Mouse (Mus musculus): ENCODE measurements at regions not wholly inside any gene's neighbourhood (a gene's known extent, or its start where the extent isn't known, plus 50 kb on each side); places are given as distances from the start of the nearest gene placed in this dataset.

DNA sequence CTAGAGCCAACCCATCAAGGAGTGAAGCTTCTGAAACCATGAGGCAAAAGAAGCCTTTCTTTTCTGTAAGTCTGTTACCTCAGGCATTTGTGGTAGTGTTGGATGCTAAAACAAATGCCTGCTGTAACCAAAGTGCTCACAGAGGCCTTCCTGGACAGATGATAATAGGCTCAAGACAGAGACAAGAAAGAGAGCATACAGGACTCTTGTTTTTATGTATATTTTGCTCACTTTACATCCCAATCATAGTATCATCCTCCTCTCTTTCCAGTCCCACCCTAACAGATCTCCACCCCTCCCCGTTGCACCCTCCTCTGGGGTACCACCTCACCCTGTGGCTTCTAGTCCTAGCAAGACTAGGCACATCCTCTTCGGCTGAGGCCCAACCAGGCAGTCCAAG is 262.7 kb downstream of the Lurap1l start:
- Histone ChIP-seq H3K9me3 (ENCODE audit: control insufficient read depth, low read length) (no peaks in the 10 kb centered on the region), H3K27me3 (ENCODE audit: control insufficient read depth, insufficient read depth, low read length) (no peaks in the 10 kb centered on the region), H3K27ac (no peak overlapping the region), H3K36me3 (replicated peaks; ENCODE audit: control insufficient read depth, insufficient read depth) (no peaks in the 10 kb centered on the region), H3K4me2 (replicated peaks) (no peak overlapping the region), H3K4me3 (replicated peaks; ENCODE audit: low read length) (no peak overlapping the region), H3K9ac (no peak overlapping the region), H3K4me1 (replicated peaks; ENCODE audit: control insufficient read depth, insufficient read depth, low read length) (no peaks in the 10 kb centered on the region)
- ATAC-seq (ENCODE audit: low FRiP score) (no peak), DNase-seq (ENCODE audit: low spot score) (no peak)
- WGBS: 87% methylated on average over 2 of the region's 2 CpGs

- no peaks in the 10 kb centered on the region for H3K9me3 ChIP-seq (ENCODE audit: control insufficient read depth, low read length)
- no peak overlapping the region for H3K9ac ChIP-seq
- no peak for ATAC-seq (ENCODE audit: low FRiP score)
- H3K4me3 ChIP-seq (replicated peaks; ENCODE audit: low read length): no peak overlapping the region
- no peak overlapping the region for H3K27ac ChIP-seq
- H3K4me2 ChIP-seq (replicated peaks): no peak overlapping the region
- WGBS: 63% methylated on average over 11 of the region's 11 CpGs
- no peaks in the 10 kb centered on the region for H3K36me3 ChIP-seq (replicated peaks; ENCODE audit: control insufficient read depth, insufficient read depth)
- H3K4me1 ChIP-seq (replicated peaks; ENCODE audit: control insufficient read depth, insufficient read depth, low read length): no peaks in the 10 kb centered on the region
- DNase-seq (ENCODE audit: low spot score): peak; percentile 18
- H3K27me3 ChIP-seq (ENCODE audit: control insufficient read depth, insufficient read depth, low read length): no peaks in the 10 kb centered on the region
Measured at GRCm38 (mm10) chr4:81177443-81178041, 265.1 kb downstream of the Mpdz start.

DNA sequence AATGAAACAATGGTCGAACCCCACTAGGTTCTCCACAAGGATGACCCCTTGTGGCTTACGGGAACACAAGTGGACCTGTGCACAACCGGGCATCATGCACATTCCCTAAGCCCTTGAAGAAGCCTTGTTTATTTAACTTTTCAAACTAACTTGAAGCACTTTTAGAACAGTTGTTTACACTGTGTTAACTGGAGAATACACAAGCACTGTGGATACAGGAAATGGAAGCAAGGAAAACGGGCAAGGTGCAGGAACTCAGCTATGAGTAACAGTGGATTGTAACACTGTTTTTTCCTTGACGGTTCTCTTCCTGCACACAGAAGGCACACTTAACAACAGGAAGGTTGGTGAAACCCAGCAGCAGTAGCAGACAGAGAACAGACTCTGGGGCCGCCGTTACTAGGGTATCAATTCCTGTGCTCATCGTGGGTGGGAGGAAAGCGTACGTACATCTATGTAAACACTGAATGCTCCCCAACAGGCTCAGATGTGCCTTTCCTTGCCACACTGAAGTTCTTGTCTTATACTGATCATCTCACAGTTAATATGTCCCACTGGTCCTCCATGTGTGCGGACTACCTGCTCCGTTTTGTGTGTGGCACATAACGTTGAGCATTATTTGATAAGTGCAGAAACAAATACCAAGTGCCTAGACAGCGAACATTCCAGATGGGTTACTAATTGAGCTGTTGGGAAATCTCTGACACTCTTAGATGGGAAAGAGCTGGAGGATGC is 264.4 kb downstream of the Mpdz start:
- H3K4me1 ChIP-seq (replicated peaks; ENCODE audit: control insufficient read depth, insufficient read depth, low read length): no peaks in the 10 kb centered on the region
- H3K9me3 ChIP-seq (ENCODE audit: control insufficient read depth, low read length): no peaks in the 10 kb centered on the region
- no peak for ATAC-seq (ENCODE audit: low FRiP score)
- WGBS: 78% methylated on average over 14 of the region's 14 CpGs
- DNase-seq (ENCODE audit: low spot score): no peak
- H3K4me2 ChIP-seq (replicated peaks): no peak overlapping the region
- H3K4me3 ChIP-seq (replicated peaks; ENCODE audit: low read length): no peak overlapping the region
- H3K36me3 ChIP-seq (replicated peaks; ENCODE audit: control insufficient read depth, insufficient read depth): no peaks in the 10 kb centered on the region
- H3K9ac ChIP-seq: no peak overlapping the region
- H3K27me3 ChIP-seq (ENCODE audit: control insufficient read depth, insufficient read depth, low read length): no peaks in the 10 kb centered on the region
- no peak overlapping the region for H3K27ac ChIP-seq

- WGBS: under 1% methylated on average over 12 of the region's 12 CpGs
- 0 out of 2 replicates have a peak overlapping the region, but pooled peaks have one; percentile 1 for H3K4me2 ChIP-seq (replicated peaks)
- no peak overlapping the region for H3K4me3 ChIP-seq (replicated peaks; ENCODE audit: low read length)
- no peaks in the 10 kb centered on the region for H3K4me1 ChIP-seq (replicated peaks; ENCODE audit: control insufficient read depth, insufficient read depth, low read length)
- DNase-seq (ENCODE audit: low spot score) (peak; percentile 97), ATAC-seq (ENCODE audit: low FRiP score) (peak; percentile 95)
- H3K36me3 ChIP-seq (replicated peaks; ENCODE audit: control insufficient read depth, insufficient read depth): no peaks in the 10 kb centered on the region
- no peaks in the 10 kb centered on the region for H3K27me3 ChIP-seq (ENCODE audit: control insufficient read depth, insufficient read depth, low read length)
- H3K27ac ChIP-seq: no peak overlapping the region
- H3K9me3 ChIP-seq (ENCODE audit: control insufficient read depth, low read length): no peaks in the 10 kb centered on the region
- no peak overlapping the region for H3K9ac ChIP-seq
Measured at GRCm38 (mm10) chr4:81178782-81179135, 263.9 kb downstream of the Mpdz start.

DNA sequence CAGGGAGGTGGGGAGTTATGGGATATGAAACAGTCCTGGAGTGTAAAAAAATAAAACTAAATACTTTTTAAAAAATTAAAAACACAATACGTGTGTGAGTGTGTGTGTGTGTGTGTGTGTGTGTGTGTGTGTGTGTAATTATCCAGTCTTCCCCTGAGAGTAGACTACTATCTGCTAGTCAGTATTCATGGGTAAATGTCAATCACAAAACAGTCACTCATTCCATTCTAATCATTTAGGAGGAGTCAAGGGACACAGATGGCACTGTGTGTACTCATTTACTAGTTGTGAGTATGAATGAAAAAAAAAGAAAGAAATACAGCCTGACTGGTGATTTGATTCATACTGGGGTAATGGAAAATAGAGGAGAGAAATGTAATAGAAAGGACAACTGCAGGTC is 226.5 kb downstream of the Mpdz start:
- WGBS: 63% methylated on average over 1 of the region's 1 CpGs
- Histone ChIP-seq H3K4me3 (replicated peaks; ENCODE audit: low read length) (no peak overlapping the region), H3K9ac (no peak overlapping the region), H3K36me3 (replicated peaks; ENCODE audit: control insufficient read depth, insufficient read depth) (no peaks in the 10 kb centered on the region), H3K9me3 (ENCODE audit: control insufficient read depth, low read length) (no peaks in the 10 kb centered on the region), H3K4me1 (replicated peaks; ENCODE audit: control insufficient read depth, insufficient read depth, low read length) (0 out of 2 replicates have a peak, but pooled peaks cover 6% of the 10 kb centered on the region), H3K4me2 (replicated peaks) (no peak overlapping the region), H3K27ac (no peak overlapping the region), H3K27me3 (ENCODE audit: control insufficient read depth, insufficient read depth, low read length) (no peaks in the 10 kb centered on the region)
- DNase-seq (ENCODE audit: low spot score): no peak
- ATAC-seq (ENCODE audit: low FRiP score): peak; percentile 59; the same call in 1 of the 2 replicates

DNA sequence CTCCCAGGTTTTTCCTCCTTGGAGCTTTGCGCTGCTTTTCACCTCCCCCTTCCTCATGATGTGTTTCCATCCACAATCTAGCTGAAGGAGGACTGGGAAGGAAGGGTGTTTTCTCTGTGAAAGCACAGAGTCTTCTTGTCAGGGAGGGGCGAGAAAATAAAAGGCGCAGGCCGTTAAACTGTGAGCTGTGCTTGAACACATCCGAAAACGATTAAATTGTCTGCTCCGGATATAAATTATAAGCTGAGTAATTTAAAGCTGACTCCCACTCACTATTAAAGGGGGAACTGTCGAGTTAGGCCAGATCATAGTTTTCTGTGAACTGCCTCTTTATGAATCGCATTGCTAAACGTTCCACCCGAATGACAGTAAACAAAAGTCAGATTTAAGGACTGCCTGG is 224.6 kb downstream of the Mpdz start:
- H3K27me3 ChIP-seq (ENCODE audit: control insufficient read depth, insufficient read depth, low read length): no peaks in the 10 kb centered on the region
- WGBS: 31% methylated on average over 11 of the region's 11 CpGs
- no peak overlapping the region for H3K27ac ChIP-seq
- H3K9ac ChIP-seq: no peak overlapping the region
- no peaks in the 10 kb centered on the region for H3K9me3 ChIP-seq (ENCODE audit: control insufficient read depth, low read length)
- DNase-seq (ENCODE audit: low spot score) (no peak), ATAC-seq (ENCODE audit: low FRiP score) (peak; percentile 46; the same call in 1 of the 2 replicates)
- 0 out of 2 replicates have a peak, but pooled peaks cover 6% of the 10 kb centered on the region for H3K4me1 ChIP-seq (replicated peaks; ENCODE audit: control insufficient read depth, insufficient read depth, low read length)
- no peak overlapping the region for H3K4me3 ChIP-seq (replicated peaks; ENCODE audit: low read length)
- H3K36me3 ChIP-seq (replicated peaks; ENCODE audit: control insufficient read depth, insufficient read depth): no peaks in the 10 kb centered on the region
- peak overlapping the region; percentile 11 for H3K4me2 ChIP-seq (replicated peaks)

GRCm38 (mm10) chr4:81222034-81222433 is 220.6 kb downstream of the Mpdz start:
- H3K9me3 ChIP-seq (ENCODE audit: control insufficient read depth, low read length): no peaks in the 10 kb centered on the region
- H3K36me3 ChIP-seq (replicated peaks; ENCODE audit: control insufficient read depth, insufficient read depth): no peaks in the 10 kb centered on the region
- no peak overlapping the region for H3K27ac ChIP-seq
- DNase-seq (ENCODE audit: low spot score): no peak
- no peak for ATAC-seq (ENCODE audit: low FRiP score)
- H3K27me3 ChIP-seq (ENCODE audit: control insufficient read depth, insufficient read depth, low read length): no peaks in the 10 kb centered on the region
- H3K9ac ChIP-seq: no peak overlapping the region
- H3K4me1 ChIP-seq (replicated peaks; ENCODE audit: control insufficient read depth, insufficient read depth, low read length): 0 out of 2 replicates have a peak, but pooled peaks cover 6% of the 10 kb centered on the region
- H3K4me3 ChIP-seq (replicated peaks; ENCODE audit: low read length): no peak overlapping the region
- 64% methylated on average over 6 of the region's 6 CpGs for WGBS
- H3K4me2 ChIP-seq (replicated peaks): no peak overlapping the region

- Histone ChIP-seq H3K4me1 (replicated peaks; ENCODE audit: control insufficient read depth, insufficient read depth, low read length) (0 out of 2 replicates have a peak, but pooled peaks cover 6% of the 10 kb centered on the region), H3K27ac (no peak overlapping the region), H3K36me3 (replicated peaks; ENCODE audit: control insufficient read depth, insufficient read depth) (no peaks in the 10 kb centered on the region), H3K4me3 (replicated peaks; ENCODE audit: low read length) (no peak overlapping the region), H3K4me2 (replicated peaks) (no peak overlapping the region), H3K27me3 (ENCODE audit: control insufficient read depth, insufficient read depth, low read length) (no peaks in the 10 kb centered on the region), H3K9ac (no peak overlapping the region), H3K9me3 (ENCODE audit: control insufficient read depth, low read length) (no peaks in the 10 kb centered on the region)
- 71% methylated on average over 5 of the region's 5 CpGs for WGBS
- ATAC-seq (ENCODE audit: low FRiP score): no peak
- no peak for DNase-seq (ENCODE audit: low spot score)
Measured at GRCm38 (mm10) chr4:81222468-81223175, 220.0 kb downstream of the Mpdz start.

Data from hindbrain, embryonic 14.5 days (tissue).